Mouse (Mus musculus) embryo, embryonic 9.5 days (tissue): ENCODE results near the gene Dzip1.

Source experiments
- DNase-seq: peaks from one replicate; pipeline ENCODE4 v3.0.0-alpha.2; 2017; ENCODE audit errors: extremely low spot score

Gene Dzip1

GRCm38 (mm10) chr14:118922667-118923184, 2.5 kb downstream of the Dzip1 start:
- peak; percentile 65 for DNase-seq

GRCm38 (mm10) chr14:118922251-118922650, 3.0 kb downstream of the Dzip1 start:
- no peak for DNase-seq

GRCm38 (mm10) chr14:118920654-118921053, 4.6 kb downstream of the Dzip1 start:
- DNase-seq: no peak

- DNase-seq: no peak
Observed at GRCm38 (mm10) chr14:118919025-118919424, 6.2 kb downstream of the Dzip1 start.

- no peak for DNase-seq
Observed at GRCm38 (mm10) chr14:118913651-118914050, 11.6 kb downstream of the Dzip1 start.

GRCm38 (mm10) chr14:118911521-118911920, 13.7 kb downstream of the Dzip1 start:
- DNase-seq: no peak

GRCm38 (mm10) chr14:118910332-118911222, 14.7 kb downstream of the Dzip1 start:
- DNase-seq: peak; percentile 55

- peak; percentile 17 for DNase-seq
Observed at GRCm38 (mm10) chr14:118909872-118910271, 15.4 kb downstream of the Dzip1 start.

- DNase-seq: no peak
Observed at GRCm38 (mm10) chr14:118907592-118907991, 17.7 kb downstream of the Dzip1 start.

- DNase-seq: no peak
Observed at GRCm38 (mm10) chr14:118903867-118904562, 21.2 kb downstream of the Dzip1 start.

- no peak for DNase-seq
Observed at GRCm38 (mm10) chr14:118903397-118903796, 21.9 kb downstream of the Dzip1 start.

GRCm38 (mm10) chr14:118900911-118901310, 24.3 kb downstream of the Dzip1 start:
- no peak for DNase-seq

- DNase-seq: no peak
Observed at GRCm38 (mm10) chr14:118899940-118900339, 25.3 kb downstream of the Dzip1 start.

- no peak for DNase-seq
Observed at GRCm38 (mm10) chr14:118895655-118896054, 29.6 kb downstream of the Dzip1 start.

GRCm38 (mm10) chr14:118895228-118895627, 30.0 kb downstream of the Dzip1 start:
- DNase-seq: no peak

- no peak for DNase-seq
Observed at GRCm38 (mm10) chr14:118890101-118890500, 35.2 kb downstream of the Dzip1 start.

GRCm38 (mm10) chr14:118884250-118884556, 41.1 kb downstream of the Dzip1 start:
- no peak for DNase-seq

GRCm38 (mm10) chr14:118883344-118884249, 41.7 kb downstream of the Dzip1 start:
- DNase-seq: no peak

- DNase-seq: no peak
Observed at GRCm38 (mm10) chr14:118880696-118881095, 44.6 kb downstream of the Dzip1 start.

- DNase-seq: no peak
Observed at GRCm38 (mm10) chr14:118878346-118878910, 46.8 kb downstream of the Dzip1 start.

GRCm38 (mm10) chr14:118874786-118875415, 50.4 kb downstream of the Dzip1 start:
- no peak for DNase-seq
